Mouse (Mus musculus): ENCODE data around the gene Tmem53. TPM values are rescaled to one million over a fixed set of nuclear protein-coding genes. Genes with fewer than 3 reads are reported as not detected.
A peak's percentile ranks its signal among the peaks of the same experiment; 100 is the strongest.

Tmem53 gene
- polyA plus RNA-seq, 1 experiment from 2014 or later, result 21.9 TPM

DNA sequence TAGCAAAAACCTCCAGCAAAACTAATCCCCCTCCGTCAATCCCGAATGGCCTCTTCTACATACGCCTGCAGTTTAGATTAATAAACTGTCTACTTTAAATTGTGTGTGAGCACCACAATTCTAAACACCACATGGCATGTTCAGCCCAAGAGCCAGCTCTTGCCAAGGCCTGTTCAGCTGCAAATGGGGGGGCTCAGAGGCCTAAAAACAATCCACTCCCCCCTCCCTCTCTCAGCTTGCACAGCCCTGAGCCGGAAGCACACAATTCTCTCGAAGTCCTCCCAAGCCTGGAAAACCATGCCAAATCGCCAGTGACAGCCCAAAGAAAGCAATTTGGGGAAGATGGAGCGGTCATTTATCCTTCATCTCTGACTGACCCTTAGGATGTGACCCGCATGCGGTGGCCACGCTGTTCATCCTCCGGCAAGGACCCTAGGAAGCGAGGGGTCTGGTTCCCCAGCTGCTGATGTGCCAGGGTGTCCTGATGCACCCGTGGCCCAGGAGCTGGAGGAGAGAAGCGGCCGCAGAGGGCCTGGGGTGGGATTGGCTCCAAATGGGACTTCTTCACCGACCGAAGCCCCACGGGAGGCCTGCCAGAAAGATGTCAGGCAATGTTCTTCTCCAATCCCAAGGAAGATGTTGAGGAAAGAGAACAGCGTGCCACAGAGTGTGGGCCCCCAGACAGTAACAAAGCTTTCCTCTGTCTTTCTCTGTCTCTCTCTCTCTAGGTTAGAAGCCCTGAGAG, 45.3 kb downstream of the Tmem53 start:
- ATAC-seq (ENCODE audit: low read depth), result no peak
- H3K27ac ChIP-seq (replicated peaks; ENCODE audit: low read depth, low read length), result no peak overlapping the region
- H3K27me3 ChIP-seq (replicated peaks; ENCODE audit: control insufficient read depth, insufficient read depth, low read length), result peaks cover 13% of the 10 kb centered on the region
- H3K36me3 ChIP-seq (ENCODE audit: control insufficient read depth, insufficient read depth, low read length), result no peaks in the 10 kb centered on the region
- no peak for DNase-seq (ENCODE audit: low spot score)
- 75% methylated on average over 19 of the region's 19 CpGs for WGBS
- H3K4me3 ChIP-seq (ENCODE audit: low read depth, low read length), result no peak overlapping the region
- H3K9ac ChIP-seq (ENCODE audit: low read depth, low read length), result no peak overlapping the region
- H3K4me1 ChIP-seq (ENCODE audit: control insufficient read depth, insufficient read depth, low read length), result no peaks in the 10 kb centered on the region
- no peaks in the 10 kb centered on the region for H3K9me3 ChIP-seq (ENCODE audit: control insufficient read depth, low read length)
- H3K4me2 ChIP-seq (ENCODE audit: low read depth, low read length), result no peak overlapping the region

- ATAC-seq (ENCODE audit: low read depth), result no peak
- no peak overlapping the region for H3K27ac ChIP-seq (replicated peaks; ENCODE audit: low read depth, low read length)
- WGBS, result 68% methylated on average over 9 of the region's 9 CpGs
These were observed 46.1 kb downstream of the Tmem53 start for GRCm38 (mm10) chr4:117297819-117298218.

GRCm38 (mm10) chr4:117299921-117300320, 48.2 kb downstream of the Tmem53 start:
- H3K4me3 ChIP-seq (ENCODE audit: low read depth, low read length), result no peak overlapping the region
- ATAC-seq (ENCODE audit: low read depth) (no peak), DNase-seq (ENCODE audit: low spot score) (no peak)
- H3K36me3 ChIP-seq (ENCODE audit: control insufficient read depth, insufficient read depth, low read length), result no peaks in the 10 kb centered on the region
- peaks cover 42% of the 10 kb centered on the region for H3K27me3 ChIP-seq (replicated peaks; ENCODE audit: control insufficient read depth, insufficient read depth, low read length)
- WGBS, result 68% methylated on average over 10 of the region's 10 CpGs
- H3K9me3 ChIP-seq (ENCODE audit: control insufficient read depth, low read length), result no peaks in the 10 kb centered on the region
- H3K27ac ChIP-seq (replicated peaks; ENCODE audit: low read depth, low read length), result no peak overlapping the region
- no peak overlapping the region for H3K4me2 ChIP-seq (ENCODE audit: low read depth, low read length)
- H3K9ac ChIP-seq (ENCODE audit: low read depth, low read length), result no peak overlapping the region
- peaks cover 6% of the 10 kb centered on the region; the same call in 1 of the 2 replicates for H3K4me1 ChIP-seq (ENCODE audit: control insufficient read depth, insufficient read depth, low read length)

More at GRCm38 (mm10) chr4:117297819-117298218, 46.1 kb downstream of the Tmem53 start:
- Histone ChIP-seq H3K4me3 (ENCODE audit: low read depth, low read length) (no peak overlapping the region), H3K9ac (ENCODE audit: low read depth, low read length) (no peak overlapping the region), H3K36me3 (ENCODE audit: control insufficient read depth, insufficient read depth, low read length) (no peaks in the 10 kb centered on the region), H3K4me2 (ENCODE audit: low read depth, low read length) (no peak overlapping the region), H3K4me1 (ENCODE audit: control insufficient read depth, insufficient read depth, low read length) (no peaks in the 10 kb centered on the region), H3K27me3 (replicated peaks; ENCODE audit: control insufficient read depth, insufficient read depth, low read length) (peaks cover 21% of the 10 kb centered on the region), H3K9me3 (ENCODE audit: control insufficient read depth, low read length) (no peaks in the 10 kb centered on the region)
- no peak for DNase-seq (ENCODE audit: low spot score)

DNA sequence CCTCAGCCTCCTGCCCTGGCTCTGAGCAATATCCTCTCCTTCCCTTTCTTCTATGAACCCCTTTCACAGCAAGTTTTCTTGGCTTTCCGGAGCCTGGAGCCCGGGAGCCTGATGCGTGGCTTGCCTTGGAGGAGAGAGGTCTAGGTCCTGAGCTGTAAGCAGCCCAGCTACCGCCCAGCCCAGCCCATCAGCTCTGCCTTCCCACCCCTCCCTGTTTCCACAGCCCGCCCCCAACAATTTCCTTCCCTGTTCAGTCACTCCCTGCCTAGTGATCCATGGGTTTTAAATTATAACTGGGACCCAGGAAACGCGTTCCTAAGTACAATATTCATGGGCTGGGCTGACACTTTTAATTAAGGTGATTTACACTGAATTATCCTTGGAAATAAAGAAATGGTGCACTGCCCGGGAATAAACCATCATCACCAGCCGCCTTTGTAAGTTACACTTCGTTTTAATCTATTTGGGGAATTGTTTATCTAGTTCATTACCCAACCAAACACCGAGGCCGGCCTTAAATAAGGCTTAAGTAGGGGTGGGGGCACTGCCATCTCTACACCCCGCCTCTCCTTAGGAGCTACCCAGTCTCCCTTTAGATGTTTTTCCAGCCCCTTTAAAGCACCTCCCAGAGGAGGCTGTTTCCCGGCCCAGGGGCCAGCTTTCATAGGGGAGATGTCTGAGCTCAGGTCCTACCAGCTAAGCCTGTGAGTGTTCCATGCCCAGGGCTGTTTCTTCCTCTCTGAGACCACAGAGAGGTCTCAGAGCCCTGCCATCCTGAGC, 50.5 kb downstream of the Tmem53 start:
- no peak overlapping the region for H3K27ac ChIP-seq (replicated peaks; ENCODE audit: low read depth, low read length)
- ATAC-seq (ENCODE audit: low read depth), result no peak

GRCm38 (mm10) chr4:117303581-117304238, 52.0 kb downstream of the Tmem53 start:
- peaks cover 6% of the 10 kb centered on the region; the same call in 1 of the 2 replicates for H3K4me1 ChIP-seq (ENCODE audit: control insufficient read depth, insufficient read depth, low read length)
- no peaks in the 10 kb centered on the region for H3K9me3 ChIP-seq (ENCODE audit: control insufficient read depth, low read length)
- 8% methylated on average over 27 of the region's 30 CpGs for WGBS
- peak overlapping the region; percentile 60 for H3K9ac ChIP-seq (ENCODE audit: low read depth, low read length)
- no peak overlapping the region for H3K27ac ChIP-seq (replicated peaks; ENCODE audit: low read depth, low read length)
- no peak for DNase-seq (ENCODE audit: low spot score)
- ATAC-seq (ENCODE audit: low read depth), result no peak
- peak overlapping the region; percentile 47 for H3K4me3 ChIP-seq (ENCODE audit: low read depth, low read length)
- no peaks in the 10 kb centered on the region for H3K36me3 ChIP-seq (ENCODE audit: control insufficient read depth, insufficient read depth, low read length)
- H3K27me3 ChIP-seq (replicated peaks; ENCODE audit: control insufficient read depth, insufficient read depth, low read length), result peaks cover 62% of the 10 kb centered on the region
- H3K4me2 ChIP-seq (ENCODE audit: low read depth, low read length), result peak overlapping the region; percentile 82

More for the DNA sequence above, 50.5 kb downstream of the Tmem53 start:
- Histone ChIP-seq H3K27me3 (replicated peaks; ENCODE audit: control insufficient read depth, insufficient read depth, low read length) (peaks cover 62% of the 10 kb centered on the region), H3K9ac (ENCODE audit: low read depth, low read length) (no peak overlapping the region), H3K4me2 (ENCODE audit: low read depth, low read length) (no peak overlapping the region), H3K4me1 (ENCODE audit: control insufficient read depth, insufficient read depth, low read length) (peaks cover 6% of the 10 kb centered on the region; the same call in 1 of the 2 replicates), H3K4me3 (ENCODE audit: low read depth, low read length) (no peak overlapping the region), H3K36me3 (ENCODE audit: control insufficient read depth, insufficient read depth, low read length) (no peaks in the 10 kb centered on the region), H3K9me3 (ENCODE audit: control insufficient read depth, low read length) (no peaks in the 10 kb centered on the region)
- WGBS, result 37% methylated on average over 14 of the region's 14 CpGs
- DNase-seq (ENCODE audit: low spot score), result no peak

- DNase-seq (ENCODE audit: low spot score) (no peak), ATAC-seq (ENCODE audit: low read depth) (no peak; the same call in 1 of the 2 replicates)
- H3K27me3 ChIP-seq (replicated peaks; ENCODE audit: control insufficient read depth, insufficient read depth, low read length), result peaks cover 62% of the 10 kb centered on the region
- no peak overlapping the region for H3K27ac ChIP-seq (replicated peaks; ENCODE audit: low read depth, low read length)
- 3% methylated on average over 50 of the region's 54 CpGs for WGBS
- H3K9ac ChIP-seq (ENCODE audit: low read depth, low read length), result peak overlapping the region; percentile 60
- H3K4me1 ChIP-seq (ENCODE audit: control insufficient read depth, insufficient read depth, low read length), result peaks cover 6% of the 10 kb centered on the region; the same call in 1 of the 2 replicates
- H3K9me3 ChIP-seq (ENCODE audit: control insufficient read depth, low read length), result no peaks in the 10 kb centered on the region
- H3K36me3 ChIP-seq (ENCODE audit: control insufficient read depth, insufficient read depth, low read length), result no peaks in the 10 kb centered on the region
- peak overlapping the region; percentile 82 for H3K4me2 ChIP-seq (ENCODE audit: low read depth, low read length)
- H3K4me3 ChIP-seq (ENCODE audit: low read depth, low read length), result peak overlapping the region; percentile 47
These were observed 52.7 kb downstream of the Tmem53 start for GRCm38 (mm10) chr4:117304239-117305025.

- no peak overlapping the region for H3K4me2 ChIP-seq (ENCODE audit: low read depth, low read length)
- H3K27me3 ChIP-seq (replicated peaks; ENCODE audit: control insufficient read depth, insufficient read depth, low read length), result peaks cover 62% of the 10 kb centered on the region
- no peak overlapping the region for H3K4me3 ChIP-seq (ENCODE audit: low read depth, low read length)
- no peaks in the 10 kb centered on the region for H3K9me3 ChIP-seq (ENCODE audit: control insufficient read depth, low read length)
- ATAC-seq (ENCODE audit: low read depth) (no peak), DNase-seq (ENCODE audit: low spot score) (no peak)
- peaks cover 6% of the 10 kb centered on the region; the same call in 1 of the 2 replicates for H3K4me1 ChIP-seq (ENCODE audit: control insufficient read depth, insufficient read depth, low read length)
- WGBS, result 50% methylated on average over 6 of the region's 7 CpGs
- no peak overlapping the region for H3K27ac ChIP-seq (replicated peaks; ENCODE audit: low read depth, low read length)
- no peak overlapping the region for H3K9ac ChIP-seq (ENCODE audit: low read depth, low read length)
- no peaks in the 10 kb centered on the region for H3K36me3 ChIP-seq (ENCODE audit: control insufficient read depth, insufficient read depth, low read length)
These were observed 53.7 kb downstream of the Tmem53 start for GRCm38 (mm10) chr4:117305461-117305860.

- ATAC-seq (ENCODE audit: low read depth) (no peak), DNase-seq (ENCODE audit: low spot score) (no peak)
- Histone ChIP-seq H3K27ac (replicated peaks; ENCODE audit: low read depth, low read length) (no peak overlapping the region), H3K27me3 (replicated peaks; ENCODE audit: control insufficient read depth, insufficient read depth, low read length) (peaks cover 54% of the 10 kb centered on the region), H3K4me1 (ENCODE audit: control insufficient read depth, insufficient read depth, low read length) (peaks cover 6% of the 10 kb centered on the region; the same call in 1 of the 2 replicates), H3K36me3 (ENCODE audit: control insufficient read depth, insufficient read depth, low read length) (no peaks in the 10 kb centered on the region), H3K4me3 (ENCODE audit: low read depth, low read length) (no peak overlapping the region), H3K9ac (ENCODE audit: low read depth, low read length) (no peak overlapping the region), H3K4me2 (ENCODE audit: low read depth, low read length) (no peak overlapping the region), H3K9me3 (ENCODE audit: control insufficient read depth, low read length) (no peaks in the 10 kb centered on the region)
- WGBS, result 52% methylated on average over 6 of the region's 6 CpGs
These were observed 55.5 kb downstream of the Tmem53 start for GRCm38 (mm10) chr4:117307270-117307669.
